Mouse (Mus musculus): ENCODE measurements at regions not wholly inside any gene's neighbourhood (a gene's known extent, or its start where the extent isn't known, plus 50 kb on each side); places are given as distances from the start of the nearest gene placed in this dataset.

- ATAC-seq (ENCODE audit: low FRiP score, low read depth) (no peak), DNase-seq (ENCODE audit: low spot score) (no peak)
- no peak overlapping the region for H3K27ac ChIP-seq (replicated peaks; ENCODE audit: low read depth, low read length)
- 19% methylated on average over 2 of the region's 2 CpGs for WGBS
- no peak overlapping the region for H3K9ac ChIP-seq (ENCODE audit: low read depth, low read length, severe bottlenecking)
- H3K9me3 ChIP-seq (ENCODE audit: control insufficient read depth, low read length): no peaks in the 10 kb centered on the region
- H3K4me1 ChIP-seq (ENCODE audit: control insufficient read depth, insufficient read depth, low read length): peaks cover 17% of the 10 kb centered on the region
- H3K4me2 ChIP-seq (replicated peaks; ENCODE audit: low read depth, low read length, severe bottlenecking): no peak overlapping the region
- H3K4me3 ChIP-seq (replicated peaks; ENCODE audit: low read length): no peak overlapping the region
- no peaks in the 10 kb centered on the region for H3K36me3 ChIP-seq (ENCODE audit: control insufficient read depth, insufficient read depth, low read length)
- no peak for TF ChIP-seq POLR2A (IDR thresholded peaks at IDR 0.05; ENCODE audit: borderline replicate concordance, extremely low read depth, insufficient read depth, insufficient read length)
- H3K27me3 ChIP-seq (ENCODE audit: control insufficient read depth, insufficient read depth, low read length): no peaks in the 10 kb centered on the region; the same call in 1 of the 2 replicates
These were observed 386.5 kb downstream of the Med13l start for GRCm38 (mm10) chr5:118946994-118947393.

- DNase-seq (ENCODE audit: low spot score) (no peak), ATAC-seq (ENCODE audit: low FRiP score, low read depth) (no peak)
- no peaks in the 10 kb centered on the region for H3K9me3 ChIP-seq (ENCODE audit: control insufficient read depth, low read length)
- H3K9ac ChIP-seq (ENCODE audit: low read depth, low read length, severe bottlenecking): no peak overlapping the region
- H3K27me3 ChIP-seq (ENCODE audit: control insufficient read depth, insufficient read depth, low read length): no peaks in the 10 kb centered on the region; the same call in 1 of the 2 replicates
- H3K4me2 ChIP-seq (replicated peaks; ENCODE audit: low read depth, low read length, severe bottlenecking): no peak overlapping the region
- peaks cover 17% of the 10 kb centered on the region for H3K4me1 ChIP-seq (ENCODE audit: control insufficient read depth, insufficient read depth, low read length)
- no peak for TF ChIP-seq POLR2A (IDR thresholded peaks at IDR 0.05; ENCODE audit: borderline replicate concordance, extremely low read depth, insufficient read depth, insufficient read length)
- H3K27ac ChIP-seq (replicated peaks; ENCODE audit: low read depth, low read length): no peak overlapping the region
- H3K4me3 ChIP-seq (replicated peaks; ENCODE audit: low read length): no peak overlapping the region
- no peaks in the 10 kb centered on the region for H3K36me3 ChIP-seq (ENCODE audit: control insufficient read depth, insufficient read depth, low read length)
- WGBS: 87% methylated on average over 6 of the region's 6 CpGs
These were observed 387.8 kb downstream of the Med13l start for GRCm38 (mm10) chr5:118948119-118948786.

- no peaks in the 10 kb centered on the region for H3K36me3 ChIP-seq (ENCODE audit: control insufficient read depth, insufficient read depth, low read length)
- DNase-seq (ENCODE audit: low spot score) (no peak), ATAC-seq (ENCODE audit: low FRiP score, low read depth) (no peak)
- no peak overlapping the region for H3K4me2 ChIP-seq (replicated peaks; ENCODE audit: low read depth, low read length, severe bottlenecking)
- 76% methylated on average over 7 of the region's 7 CpGs for WGBS
- H3K27ac ChIP-seq (replicated peaks; ENCODE audit: low read depth, low read length): no peak overlapping the region
- no peaks in the 10 kb centered on the region for H3K27me3 ChIP-seq (ENCODE audit: control insufficient read depth, insufficient read depth, low read length)
- H3K4me1 ChIP-seq (ENCODE audit: control insufficient read depth, insufficient read depth, low read length): no peaks in the 10 kb centered on the region
- no peaks in the 10 kb centered on the region for H3K9me3 ChIP-seq (ENCODE audit: control insufficient read depth, low read length)
- H3K4me3 ChIP-seq (replicated peaks; ENCODE audit: low read length): no peak overlapping the region
- no peak for TF ChIP-seq POLR2A (IDR thresholded peaks at IDR 0.05; ENCODE audit: borderline replicate concordance, extremely low read depth, insufficient read depth, insufficient read length)
- no peak overlapping the region for H3K9ac ChIP-seq (ENCODE audit: low read depth, low read length, severe bottlenecking)
These were observed 390.6 kb downstream of the Med13l start for GRCm38 (mm10) chr5:118951067-118951466.

- Histone ChIP-seq H3K9me3 (ENCODE audit: control insufficient read depth, low read length) (peaks cover 4% of the 10 kb centered on the region; the same call in 1 of the 2 replicates), H3K4me3 (replicated peaks; ENCODE audit: low read length) (no peak overlapping the region), H3K36me3 (ENCODE audit: control insufficient read depth, insufficient read depth, low read length) (no peaks in the 10 kb centered on the region), H3K4me2 (replicated peaks; ENCODE audit: low read depth, low read length, severe bottlenecking) (no peak overlapping the region), H3K27me3 (ENCODE audit: control insufficient read depth, insufficient read depth, low read length) (no peaks in the 10 kb centered on the region), H3K4me1 (ENCODE audit: control insufficient read depth, insufficient read depth, low read length) (no peaks in the 10 kb centered on the region), H3K9ac (ENCODE audit: low read depth, low read length, severe bottlenecking) (no peak overlapping the region), H3K27ac (replicated peaks; ENCODE audit: low read depth, low read length) (no peak overlapping the region)
- no peak for TF ChIP-seq POLR2A (IDR thresholded peaks at IDR 0.05; ENCODE audit: borderline replicate concordance, extremely low read depth, insufficient read depth, insufficient read length)
- 42% methylated on average over 21 of the region's 21 CpGs for WGBS
- no peak for ATAC-seq (ENCODE audit: low FRiP score, low read depth)
- DNase-seq (ENCODE audit: low spot score): no peak
These were observed 400.1 kb downstream of the Med13l start for GRCm38 (mm10) chr5:118960521-118961001.

GRCm38 (mm10) chr5:118961091-118961490 is 400.6 kb downstream of the Med13l start:
- WGBS: 73% methylated on average over 11 of the region's 11 CpGs
- no peak overlapping the region for H3K27ac ChIP-seq (replicated peaks; ENCODE audit: low read depth, low read length)
- no peak for TF ChIP-seq POLR2A (IDR thresholded peaks at IDR 0.05; ENCODE audit: borderline replicate concordance, extremely low read depth, insufficient read depth, insufficient read length)
- DNase-seq (ENCODE audit: low spot score): no peak
- H3K9me3 ChIP-seq (ENCODE audit: control insufficient read depth, low read length): peaks cover 4% of the 10 kb centered on the region; the same call in 1 of the 2 replicates
- H3K36me3 ChIP-seq (ENCODE audit: control insufficient read depth, insufficient read depth, low read length): no peaks in the 10 kb centered on the region
- H3K4me1 ChIP-seq (ENCODE audit: control insufficient read depth, insufficient read depth, low read length): no peaks in the 10 kb centered on the region
- H3K9ac ChIP-seq (ENCODE audit: low read depth, low read length, severe bottlenecking): no peak overlapping the region
- H3K4me2 ChIP-seq (replicated peaks; ENCODE audit: low read depth, low read length, severe bottlenecking): no peak overlapping the region
- no peak overlapping the region for H3K4me3 ChIP-seq (replicated peaks; ENCODE audit: low read length)
- no peak for ATAC-seq (ENCODE audit: low FRiP score, low read depth)
- no peaks in the 10 kb centered on the region for H3K27me3 ChIP-seq (ENCODE audit: control insufficient read depth, insufficient read depth, low read length)

Measured in limb, embryonic 14.5 days (tissue).